Mouse (Mus musculus) erythroblast, embryonic 14.5 days (primary cell): ENCODE measurements at regions not wholly inside any gene's neighbourhood (a gene's known extent, or its start where the extent isn't known, plus 50 kb on each side); places are given as distances from the start of the nearest gene placed in this dataset.

ENCODE experiments used
- GATA1 ChIP-seq: IDR thresholded peaks from 2 replicates; pipeline ENCODE4 v1.6.1; 2012; ENCODE audit warnings: low read length, inconsistent platforms, mixed read lengths
- TAL1 ChIP-seq: IDR thresholded peaks from 3 replicates; pipeline ENCODE4 v1.6.1; 2012; ENCODE audit warnings: low read length, inconsistent platforms, mixed read lengths

DNA sequence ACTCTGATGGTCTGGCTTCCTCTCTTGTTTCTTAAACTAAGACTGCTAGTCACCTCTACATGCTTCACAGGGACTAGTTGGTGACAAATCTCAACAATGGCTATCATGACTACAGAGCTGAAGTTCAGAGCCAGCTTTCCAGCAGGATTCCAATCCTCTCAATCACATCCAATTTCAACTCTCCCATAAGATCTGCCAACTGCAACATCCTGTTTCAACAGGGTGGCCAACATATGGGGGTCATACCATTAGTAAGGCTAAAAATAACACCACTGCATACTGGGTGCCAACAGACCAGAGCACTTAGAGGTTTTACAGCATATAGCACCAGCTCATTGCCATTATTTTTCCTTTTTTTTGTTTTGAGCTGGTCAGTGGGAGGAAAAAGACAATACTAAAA lies 83.7 kb upstream of the Sash1 start:
- TF ChIP-seq GATA1 (no peak), TAL1 (no peak)
